Mouse (Mus musculus) mature B cell (primary cell): ENCODE measurements around the gene Ascl1.

ENCODE experiments used
- in situ Hi-C: fragments of 300-500 bp; cut with MboI; formaldehyde crosslinking; loops from 2 replicates; pipeline ENCODE4 v1.14.3; 2019

Gene Ascl1

GRCm38 (mm10) chr10:87493576-87493975 is at the start of gene Ascl1:
Ascl1 (minus strand) TSS chr10:87493660.
- in situ Hi-C loops: no loop called here

- in situ Hi-C loops: no loop called here
These were observed 40.7 kb upstream of the Ascl1 start for GRCm38 (mm10) chr10:87534172-87534571.

- in situ Hi-C loops: no loop called here
These were observed 28.2 kb upstream of the Ascl1 start, which contains the start of gene Pah for GRCm38 (mm10) chr10:87521646-87522045. Pah (plus strand) TSS chr10:87521795.

GRCm38 (mm10) chr10:87520401-87521116 is 27.1 kb upstream of the Ascl1 start:
- in situ Hi-C loops: no loop called here

DNA sequence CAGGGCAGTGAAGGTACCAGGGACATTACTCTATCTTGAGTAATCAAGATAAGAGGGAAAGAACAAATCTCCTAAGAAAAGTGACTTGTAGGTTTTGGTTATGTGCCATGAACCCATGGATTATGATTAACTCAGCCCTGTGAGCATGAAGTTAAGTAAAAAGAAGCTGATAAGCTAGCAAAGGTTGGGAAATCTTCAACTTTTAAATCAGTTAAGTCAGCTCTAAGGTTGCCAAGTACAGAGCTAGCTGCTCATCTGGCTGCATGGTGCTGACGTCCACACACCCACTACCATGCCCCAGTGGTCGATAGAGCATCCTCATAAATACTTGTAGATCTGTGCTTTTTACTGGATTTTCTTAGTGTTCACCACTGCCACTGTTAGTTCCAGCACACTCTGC is 25.1 kb upstream of the Ascl1 start:
- in situ Hi-C loops: no loop called here

DNA sequence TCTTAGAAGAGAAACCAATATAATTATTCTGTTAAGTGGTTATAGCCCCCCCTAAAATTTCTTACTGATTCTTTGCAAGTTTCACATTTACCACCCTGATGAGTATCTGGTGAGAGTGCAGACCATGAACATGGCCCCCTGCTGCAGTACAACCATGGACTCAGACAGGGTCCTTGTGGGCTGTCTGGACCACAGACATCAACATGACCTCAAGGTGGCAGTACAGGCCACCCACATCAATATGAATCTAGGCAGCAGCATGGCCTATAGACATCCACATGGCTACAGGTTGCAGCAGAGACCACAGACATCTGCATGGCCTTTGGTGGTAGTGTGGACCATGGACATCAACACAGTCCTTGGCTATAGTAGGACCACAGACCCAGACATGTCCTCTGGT is 19.6 kb upstream of the Ascl1 start:
- in situ Hi-C loops: no loop called here

DNA sequence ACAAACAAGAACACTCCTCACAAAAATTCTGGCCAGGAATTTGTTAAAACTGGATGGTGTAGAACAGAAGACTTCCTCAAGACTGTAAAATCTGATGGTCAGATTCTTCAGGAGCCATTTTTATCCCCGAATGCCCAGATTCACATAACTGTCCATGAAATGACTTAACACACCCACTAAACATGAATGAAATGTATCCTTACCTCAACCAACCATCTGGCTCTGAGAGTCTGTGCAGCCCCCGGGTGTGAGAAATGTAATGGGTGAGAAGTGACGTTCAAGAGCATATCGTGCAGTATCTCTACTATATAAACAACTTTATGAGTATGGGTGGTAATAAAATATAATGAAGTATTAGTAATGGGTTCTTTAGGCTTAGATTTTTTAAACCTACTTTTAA is 15.1 kb upstream of the Ascl1 start:
- in situ Hi-C loops: loop anchor here (10.0 kb wide), 1 partner anchor 484 kb away; no protein-coding TSS in a partner anchor

DNA sequence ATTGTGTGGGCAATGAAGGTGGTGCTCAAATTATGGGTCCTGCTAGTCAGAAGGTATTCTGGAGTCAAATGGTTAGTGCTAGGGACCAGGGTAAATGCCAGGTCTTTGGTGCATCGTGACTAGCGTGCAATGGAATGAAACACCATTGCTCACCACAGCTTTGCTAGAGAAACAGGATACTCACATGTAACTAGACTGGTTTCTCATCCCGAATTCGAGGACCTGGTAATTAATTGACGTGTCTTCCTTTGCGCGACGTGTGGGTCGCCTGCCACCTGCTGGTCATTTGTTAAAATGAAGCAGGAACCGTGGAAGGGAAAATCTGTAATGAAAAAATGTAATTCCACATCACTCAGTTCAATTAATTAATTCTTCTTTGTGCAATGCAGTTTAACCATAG is 10.5 kb upstream of the Ascl1 start:
- in situ Hi-C loops: loop anchor here (10.0 kb wide), 1 partner anchor 479 kb away; no protein-coding TSS in a partner anchor

- in situ Hi-C loops: loop anchor here (10.0 kb wide), 1 partner anchor 477 kb away; no protein-coding TSS in a partner anchor
These were observed 8.8 kb upstream of the Ascl1 start for GRCm38 (mm10) chr10:87502283-87502682.

GRCm38 (mm10) chr10:87501659-87502042 is 8.2 kb upstream of the Ascl1 start:
- in situ Hi-C loops: loop anchor here (10.0 kb wide), 1 partner anchor 477 kb away; no protein-coding TSS in a partner anchor

DNA sequence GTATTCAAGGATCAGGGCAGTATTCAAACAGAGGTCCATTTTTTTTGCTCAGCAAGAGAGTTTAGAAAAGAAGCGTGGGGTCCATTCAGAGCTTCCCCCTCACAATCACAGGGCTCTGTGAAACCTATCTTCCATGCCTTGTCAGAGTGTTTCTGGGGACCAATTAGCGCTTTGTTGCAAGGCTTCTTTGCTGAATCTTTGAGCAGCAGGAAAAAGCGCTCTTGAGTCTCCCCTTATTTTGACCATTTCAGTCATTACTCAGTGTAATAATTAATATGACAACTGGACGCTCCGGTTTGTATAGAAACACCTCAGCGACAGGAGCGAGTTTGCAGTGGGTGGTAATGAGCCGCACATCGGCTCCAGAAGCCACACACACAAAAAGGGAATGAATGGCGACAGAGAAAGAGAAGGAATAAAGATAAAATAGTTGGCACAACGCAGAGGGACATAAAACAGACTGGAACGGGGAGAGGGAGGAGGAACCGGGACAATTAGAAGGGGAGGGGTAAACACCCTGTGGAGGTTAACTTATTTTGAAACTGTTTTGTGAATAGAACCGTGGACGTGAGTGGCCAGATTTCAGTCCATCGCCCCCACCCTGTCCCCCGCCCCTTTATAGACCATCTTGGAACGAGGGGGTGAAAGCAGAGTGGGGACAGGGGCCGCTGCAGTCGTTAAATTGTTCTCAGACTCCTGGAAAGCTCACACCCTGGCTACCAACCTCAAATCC is 7.6 kb upstream of the Ascl1 start:
- in situ Hi-C loops: loop anchor here (10.0 kb wide), 1 partner anchor 476 kb away; no protein-coding TSS in a partner anchor

- in situ Hi-C loops: no loop called here
These were observed 3.6 kb upstream of the Ascl1 start for GRCm38 (mm10) chr10:87497056-87497455.

DNA sequence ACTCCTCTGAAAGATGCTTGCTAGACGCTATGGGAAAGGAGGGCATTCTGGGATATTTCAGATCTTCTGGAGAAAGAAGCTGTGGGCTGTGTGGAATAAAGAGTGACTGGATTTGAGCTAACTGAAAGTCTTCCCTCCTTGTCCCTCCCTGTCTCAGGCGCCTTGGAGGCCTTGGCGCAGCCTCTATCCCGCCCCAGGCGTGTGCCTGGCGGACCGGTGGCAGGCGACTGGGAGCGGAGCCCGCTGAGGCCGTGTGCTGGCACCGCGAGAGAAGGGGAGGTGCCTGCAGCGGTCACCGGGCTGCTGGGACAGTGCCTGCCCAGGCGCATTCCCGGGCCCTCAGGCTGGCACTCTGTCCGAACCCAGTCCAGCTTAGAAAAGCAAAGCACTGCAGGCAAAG is 1.1 kb upstream of the Ascl1 start:
- in situ Hi-C loops: no loop called here

DNA sequence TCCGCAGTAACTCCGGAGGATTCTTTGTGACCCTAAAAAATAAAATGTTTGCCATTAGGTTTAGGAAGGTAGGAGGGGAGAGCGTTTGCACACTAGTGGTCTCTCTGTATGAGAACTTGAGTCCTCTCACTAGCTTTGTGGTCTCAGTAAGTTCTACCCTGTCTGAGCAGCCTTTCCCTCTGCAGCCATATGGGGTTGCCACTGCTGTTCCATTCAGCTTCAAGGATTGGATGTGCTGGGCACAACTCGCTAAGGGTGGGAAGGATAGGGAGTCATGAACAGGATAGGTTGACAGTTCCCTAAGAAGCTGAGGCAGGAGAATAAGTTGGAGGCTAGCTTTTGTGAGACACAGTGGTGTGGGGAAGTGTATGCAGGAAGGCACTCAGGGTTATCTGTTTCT is 716 bp upstream of the Ascl1 start:
- in situ Hi-C loops: no loop called here

DNA sequence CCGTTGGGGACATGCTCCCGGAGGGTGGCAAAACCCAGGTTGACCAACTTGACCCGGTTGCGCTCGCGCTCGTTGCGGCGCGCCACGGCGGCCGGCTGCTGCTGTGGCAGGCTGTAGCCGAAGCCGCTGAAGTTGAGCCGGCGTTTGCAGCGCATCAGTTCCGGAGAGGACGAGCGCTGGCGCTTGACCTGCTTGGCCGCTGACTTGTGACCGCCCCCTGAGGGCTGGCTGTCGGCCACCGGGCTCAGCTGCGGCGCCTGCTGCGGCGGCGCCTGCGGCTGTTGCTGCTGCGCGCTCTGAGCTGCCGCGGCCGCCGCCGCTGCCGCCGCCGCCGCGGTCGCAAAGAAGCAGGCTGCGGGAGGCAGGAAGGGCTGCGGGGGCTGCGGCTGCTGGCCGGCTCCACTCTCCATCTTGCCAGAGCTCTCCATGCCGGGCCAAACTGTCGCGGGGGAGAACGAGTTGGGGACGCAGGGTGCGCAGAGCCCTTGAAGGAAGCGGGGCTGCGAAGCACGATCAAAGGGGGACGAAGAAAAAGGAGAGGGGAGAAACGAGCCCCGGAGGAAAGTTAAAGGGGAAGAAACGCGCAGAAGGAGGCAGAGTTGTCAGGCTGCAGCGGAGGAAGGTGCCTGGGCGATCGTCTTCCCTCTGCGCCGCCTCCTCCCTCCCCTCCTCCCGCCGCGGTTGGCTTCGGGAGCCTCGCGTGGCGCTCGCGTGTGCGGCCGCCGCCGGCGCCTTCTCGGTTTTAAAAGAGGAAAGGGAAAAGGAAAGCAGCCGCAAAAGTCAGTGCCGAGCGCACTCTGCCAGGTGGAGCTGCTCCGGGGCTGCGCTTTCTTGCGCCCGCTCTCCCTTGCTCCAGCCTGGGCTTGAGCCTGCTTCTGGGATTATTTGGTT is 554 bp downstream of the Ascl1 start:
- in situ Hi-C loops: no loop called here

DNA sequence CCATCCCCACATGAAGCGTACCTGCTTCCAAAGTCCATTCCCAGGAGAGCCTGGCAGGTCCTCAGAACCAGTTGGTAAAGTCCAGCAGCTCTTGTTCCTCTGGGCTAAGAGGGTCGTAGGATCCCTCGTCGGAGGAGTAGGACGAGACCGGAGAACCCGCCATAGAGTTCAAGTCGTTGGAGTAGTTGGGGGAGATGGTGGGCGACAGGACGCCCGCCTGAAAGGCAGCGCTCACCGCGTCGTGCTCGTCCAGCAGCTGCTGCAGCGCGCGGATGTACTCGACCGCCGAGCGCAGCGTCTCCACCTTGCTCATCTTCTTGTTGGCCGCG is 1.2 kb downstream of the Ascl1 start:
- in situ Hi-C loops: no loop called here

DNA sequence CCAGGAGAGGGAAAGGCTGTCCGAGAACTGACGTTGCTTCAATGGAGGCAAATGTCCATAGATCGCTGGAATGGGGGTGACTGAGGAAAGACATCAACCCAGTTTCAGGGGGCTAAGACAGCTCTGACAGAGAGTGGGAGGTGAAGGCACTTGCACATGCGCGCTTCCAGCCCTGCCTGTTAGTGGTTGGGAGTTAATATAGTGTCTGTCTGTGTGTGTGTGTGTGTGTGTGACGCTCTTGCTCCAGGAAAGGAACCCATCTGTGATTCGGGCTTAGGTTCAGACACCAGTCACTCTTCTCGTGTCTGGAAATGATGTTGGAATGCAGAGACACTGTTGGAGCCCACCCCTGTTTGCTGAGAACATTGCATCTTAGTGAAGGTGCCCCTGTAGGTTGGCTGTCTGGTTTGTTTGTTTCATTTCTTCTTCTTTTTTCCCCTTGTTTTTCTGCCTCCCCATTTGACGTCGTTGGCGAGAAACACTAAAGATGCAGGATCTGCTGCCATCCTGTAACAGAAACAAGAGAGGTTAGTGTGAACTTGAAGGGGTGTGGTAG is 1.9 kb downstream of the Ascl1 start:
- in situ Hi-C loops: no loop called here

DNA sequence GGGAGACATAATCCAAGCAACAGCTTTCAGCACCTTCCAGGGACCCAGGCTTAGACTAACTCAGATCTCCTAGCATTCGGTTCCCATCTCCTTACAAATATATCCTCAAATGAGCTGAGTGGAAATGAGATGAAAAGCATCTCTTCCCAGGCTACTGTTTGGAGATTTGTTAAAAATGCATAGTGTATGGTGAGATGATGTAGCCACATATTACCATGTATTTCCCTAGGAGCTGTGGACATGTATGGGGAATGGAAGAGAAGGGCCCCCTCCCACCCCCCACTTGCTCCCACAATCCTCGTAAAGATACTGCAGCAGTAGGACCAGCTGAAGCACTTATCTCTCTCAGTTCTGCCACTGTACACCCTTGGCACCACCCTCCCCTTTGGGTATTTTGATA is 3.1 kb downstream of the Ascl1 start:
- in situ Hi-C loops: no loop called here

DNA sequence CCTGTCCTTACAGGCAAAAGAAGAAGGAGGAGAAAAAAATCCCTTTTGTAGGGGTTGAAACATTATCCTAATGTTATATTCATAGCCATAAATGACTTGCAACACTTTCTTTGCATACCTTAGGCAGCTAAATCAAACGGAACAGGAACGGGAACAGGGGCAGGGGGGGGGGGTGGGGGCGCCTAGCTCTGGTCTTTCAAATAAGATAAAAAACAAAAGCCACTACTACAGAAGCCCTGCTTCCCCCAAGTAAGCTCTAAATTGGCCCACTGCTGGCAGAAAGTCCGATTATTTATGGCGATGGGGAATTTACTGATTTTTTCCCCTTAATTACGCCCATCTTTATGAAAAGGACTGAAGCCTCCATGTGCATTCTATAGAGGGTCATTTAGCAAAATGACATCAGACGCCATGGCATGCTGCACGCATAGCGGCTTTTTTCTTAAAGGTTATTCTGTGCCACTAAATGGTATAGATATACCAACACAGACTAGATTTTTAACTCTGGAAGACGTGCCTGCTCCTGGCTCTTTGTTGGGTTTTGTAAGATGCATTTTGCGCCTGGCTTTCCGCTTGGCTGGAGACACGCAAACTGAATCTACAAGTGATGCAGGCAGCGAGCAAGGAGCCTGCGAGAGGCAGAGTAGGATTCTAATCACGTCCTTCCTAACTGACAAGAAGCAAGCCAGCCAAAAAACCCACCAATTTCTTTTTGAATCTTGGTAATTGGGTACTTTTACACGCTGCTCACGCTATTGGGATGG is 4.0 kb downstream of the Ascl1 start:
- in situ Hi-C loops: no loop called here

DNA sequence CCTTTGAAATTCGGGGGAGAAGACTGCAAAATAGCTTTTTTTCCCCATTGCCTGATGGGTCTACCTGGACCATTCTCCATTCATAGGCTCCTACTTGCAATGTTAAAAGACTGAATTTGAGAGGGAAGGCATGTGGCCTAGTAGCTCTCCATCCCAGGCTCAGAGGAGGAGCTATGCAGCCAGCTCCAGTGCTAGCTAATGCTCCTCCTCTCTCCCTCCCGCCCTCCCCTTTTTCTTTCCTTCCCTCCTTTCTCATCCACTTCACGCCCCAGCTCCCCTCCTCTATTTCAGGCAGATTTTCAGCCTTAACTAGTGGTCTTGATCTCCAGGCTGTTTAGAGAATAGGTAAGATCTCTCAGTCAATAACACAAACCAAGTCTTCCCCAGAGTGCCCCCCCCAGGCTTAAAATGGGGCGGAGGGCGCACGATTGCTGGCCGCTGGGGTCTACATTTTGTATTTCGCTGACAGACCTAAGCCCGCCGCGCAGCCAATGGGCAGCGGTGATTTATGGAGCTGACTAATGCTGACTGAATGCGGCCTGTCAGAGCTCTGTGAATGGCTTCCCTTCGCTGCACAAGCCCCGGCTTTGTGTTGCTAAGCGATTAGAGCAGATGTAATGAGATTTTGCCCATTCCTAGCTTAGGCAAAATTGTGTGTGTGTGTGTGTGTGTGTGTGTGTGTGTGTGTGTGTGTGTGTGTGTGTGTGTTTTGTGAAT is 4.9 kb downstream of the Ascl1 start:
- in situ Hi-C loops: no loop called here
